Mouse (Mus musculus) midbrain, embryonic 16.5 days (tissue): ENCODE results near the gene Mib2. TPM values are rescaled to one million over a fixed set of nuclear protein-coding genes. Genes with fewer than 3 reads are reported as not detected.

Source experiments
- polyA plus RNA-seq: library from polyadenylated mRNA; unstranded; fragments of >200 nt; fragmentation: Nextera tagmentation; extraction: Ambion mirVana; gene quantifications from 2 replicates; pipeline ENCODE4 v1.2.1, GENCODE M21; 2015

Gene Mib2
- polyA plus RNA-seq, 1 experiment from 2014 or later = 60.9 TPM

Other genes starting within 250 kb of the Mib2 start
- gene Tmem52, start 200.1 kb downstream of the Mib2 start, polyA plus RNA-seq = not detected in 2 replicates
- gene Gnb1, start 177.8 kb downstream of the Mib2 start, polyA plus RNA-seq = 1,246 and 1,252 TPM in 2 replicates
- 77.1 and 79.9 TPM in 2 replicates for gene Nadk, start 106.8 kb downstream of the Mib2 start, polyA plus RNA-seq
- gene Slc35e2, start 67.8 kb downstream of the Mib2 start, polyA plus RNA-seq = 14.7 and 15.5 TPM in 2 replicates
- 57.2 and 58.9 TPM in 2 replicates for gene Cdk11b, start 44.3 kb downstream of the Mib2 start, polyA plus RNA-seq
- gene Gm10563, start 23.8 kb downstream of the Mib2 start, polyA plus RNA-seq = not detected in 2 replicates
- gene Mmp23, start 15.8 kb downstream of the Mib2 start, polyA plus RNA-seq = 3.1 and 4.6 TPM in 2 replicates
- 11.4 and 12.2 TPM in 2 replicates for gene Fndc10, start 25.1 kb upstream of the Mib2 start, polyA plus RNA-seq
- 151 and 153 TPM in 2 replicates for gene Ssu72, start 35.6 kb upstream of the Mib2 start, polyA plus RNA-seq
- 22.0 and 25.3 TPM in 2 replicates for gene Tmem240, start 65.6 kb upstream of the Mib2 start, polyA plus RNA-seq
- gene Atad3a, start 91.9 kb upstream of the Mib2 start, polyA plus RNA-seq = 87.9 and 93.2 TPM in 2 replicates
- 31.0 and 31.5 TPM in 2 replicates for gene Vwa1, start 105.5 kb upstream of the Mib2 start, polyA plus RNA-seq
- gene Tmem88b, start 116.7 kb upstream of the Mib2 start, polyA plus RNA-seq = 0.85 and 1.1 TPM in 2 replicates
- gene Ankrd65, start 121.2 kb upstream of the Mib2 start, polyA plus RNA-seq = not detected in 2 replicates
- gene Mrpl20, start 133.7 kb upstream of the Mib2 start, polyA plus RNA-seq = 243 and 257 TPM in 2 replicates
- gene Ccnl2, start 143.3 kb upstream of the Mib2 start, polyA plus RNA-seq = 148 and 154 TPM in 2 replicates
- 131 and 134 TPM in 2 replicates for gene Aurkaip1, start 162.1 kb upstream of the Mib2 start, polyA plus RNA-seq
- 16.9 and 21.1 TPM in 2 replicates for gene Mxra8, start 170.5 kb upstream of the Mib2 start, polyA plus RNA-seq
- gene Dvl1, start 178.2 kb upstream of the Mib2 start, polyA plus RNA-seq = 10.3 and 11.0 TPM in 2 replicates
- gene Tas1r3, start 194.2 kb upstream of the Mib2 start, polyA plus RNA-seq = 0.29 and 0.58 TPM in 2 replicates
- 25.1 and 28.1 TPM in 2 replicates for gene Cptp, start 200.2 kb upstream of the Mib2 start, polyA plus RNA-seq
- 75.7 and 78.7 TPM in 2 replicates for gene Ints11, start 200.3 kb upstream of the Mib2 start, polyA plus RNA-seq
- 56.3 and 63.9 TPM in 2 replicates for gene Pusl1, start 222.6 kb upstream of the Mib2 start, polyA plus RNA-seq
- gene Acap3, start 222.6 kb upstream of the Mib2 start, polyA plus RNA-seq = 77.4 and 78.1 TPM in 2 replicates